Mouse (Mus musculus) neural tube, embryonic 11.5 days (tissue): Measurements from ENCODE around the gene Zscan5b. TPM values are rescaled to one million over a fixed set of nuclear protein-coding genes. Genes with fewer than 3 reads are reported as not detected.

Experiments used
- ATAC-seq: fragments of 200-750 bp; cut with Nextera tagmentation; 2 replicates; pipeline ENCODE4 v1.8.0; 2017; ENCODE audit warnings: moderate number of reproducible peaks, mild to moderate bottlenecking, moderate TSS enrichment, moderate library complexity; ENCODE audit not compliant: insufficient read depth, low FRiP score, low TSS enrichment
- DNase-seq: peaks from one replicate; pipeline ENCODE4 v3.0.0-alpha.2; 2015; ENCODE audit warnings: low spot score
- H3K27ac ChIP-seq: fragments of 300-500 bp; sonication (generic); 2 replicates; pipeline ENCODE4 v1.5.1; 2014; ENCODE audit warnings: low read depth, mild to moderate bottlenecking, low read length
- H3K27me3 ChIP-seq: fragments of 300-500 bp; sonication (generic); 2 replicates; pipeline ENCODE4 v1.6.1; 2014; ENCODE audit warnings: mild to moderate bottlenecking, low read length, mixed read lengths; ENCODE audit not compliant: control insufficient read depth, insufficient read depth
- H3K36me3 ChIP-seq: fragments of 300-500 bp; sonication (generic); 2 replicates; pipeline ENCODE4 v1.6.1; 2014; ENCODE audit warnings: mild to moderate bottlenecking, low read length, moderate library complexity, mixed read lengths; ENCODE audit not compliant: control insufficient read depth, insufficient read depth
- H3K4me1 ChIP-seq: fragments of 300-500 bp; sonication (generic); 2 replicates; pipeline ENCODE4 v1.6.1; 2014; ENCODE audit warnings: low read length, mixed read lengths; ENCODE audit not compliant: control insufficient read depth, insufficient read depth
- H3K4me2 ChIP-seq: fragments of 300-500 bp; sonication (generic); 2 replicates; pipeline ENCODE4 v1.6.1; 2014; ENCODE audit warnings: low read depth, mild to moderate bottlenecking, moderate library complexity
- H3K4me3 ChIP-seq: fragments of 300-500 bp; sonication (generic); 2 replicates; pipeline ENCODE4 v1.5.1; 2014; ENCODE audit warnings: low read depth, low read length
- H3K9ac ChIP-seq: fragments of 300-500 bp; sonication (generic); 2 replicates; pipeline ENCODE4 v1.6.1; 2014; ENCODE audit warnings: mild to moderate bottlenecking, low read length
- H3K9me3 ChIP-seq: fragments of 300-500 bp; sonication (generic); 2 replicates; pipeline ENCODE4 v1.6.1; 2016; ENCODE audit warnings: low read length; ENCODE audit not compliant: control insufficient read depth
- WGBS: fragments of 180-500 bp; shearing (Covaris S2); extraction: QIAGEN DNeasy Blood & Tissue Kit; methylation state at CpG from one replicate; pipeline ENCODE4 v1.1.7; 2014; 5-methylcytosine and 5-hydroxymethylcytosine counted together
- polyA plus RNA-seq: library from polyadenylated mRNA; unstranded; fragments of >200 nt; fragmentation: Nextera tagmentation; extraction: Ambion mirVana; gene quantifications from 2 replicates; pipeline ENCODE4 v1.2.1, GENCODE M21; 2014

The Zscan5b gene
- polyA plus RNA-seq, 1 experiment from 2014 or later, result not detected

GRCm38 (mm10) chr7:6186176-6186575, 35.9 kb upstream of the Zscan5b start:
- no peaks in the 10 kb centered on the region; the same call in 1 of the 2 replicates for H3K9me3 ChIP-seq

GRCm38 (mm10) chr7:6186756-6187155, 35.3 kb upstream of the Zscan5b start:
- H3K4me1 ChIP-seq, result no peaks in the 10 kb centered on the region
- WGBS, result 86% methylated on average over 2 of the region's 2 CpGs
- peaks cover 18% of the 10 kb centered on the region for H3K36me3 ChIP-seq
- H3K9me3 ChIP-seq, result no peaks in the 10 kb centered on the region; the same call in 1 of the 2 replicates
- no peak overlapping the region for H3K9ac ChIP-seq
- H3K4me3 ChIP-seq, result no peak overlapping the region
- ATAC-seq, result no peak
- H3K27me3 ChIP-seq, result no peaks in the 10 kb centered on the region
- no peak overlapping the region for H3K27ac ChIP-seq
- no peak for DNase-seq
- no peak overlapping the region for H3K4me2 ChIP-seq

More at GRCm38 (mm10) chr7:6186176-6186575, 35.9 kb upstream of the Zscan5b start:
- no peak for ATAC-seq
- WGBS, result 100% methylated on average over 2 of the region's 2 CpGs
- Histone ChIP-seq H3K4me2 (no peak overlapping the region), H3K27ac (no peak overlapping the region), H3K4me3 (no peak overlapping the region), H3K4me1 (no peaks in the 10 kb centered on the region), H3K27me3 (no peaks in the 10 kb centered on the region), H3K9ac (no peak overlapping the region), H3K36me3 (peaks cover 18% of the 10 kb centered on the region)
- DNase-seq, result no peak

GRCm38 (mm10) chr7:6189542-6189941, 32.5 kb upstream of the Zscan5b start:
- Histone ChIP-seq H3K4me3 (no peak overlapping the region), H3K9ac (no peak overlapping the region), H3K27ac (no peak overlapping the region), H3K36me3 (peaks cover 14% of the 10 kb centered on the region), H3K4me2 (no peak overlapping the region), H3K27me3 (no peaks in the 10 kb centered on the region), H3K9me3 (no peaks in the 10 kb centered on the region; the same call in 1 of the 2 replicates), H3K4me1 (no peaks in the 10 kb centered on the region)
- WGBS, result 45% methylated on average over 45 of the region's 45 CpGs
- DNase-seq (no peak), ATAC-seq (no peak)

- Histone ChIP-seq H3K9ac (no peak overlapping the region), H3K27ac (no peak overlapping the region), H3K4me2 (no peak overlapping the region), H3K27me3 (no peaks in the 10 kb centered on the region), H3K4me3 (no peak overlapping the region), H3K36me3 (peaks cover 7% of the 10 kb centered on the region), H3K4me1 (no peaks in the 10 kb centered on the region), H3K9me3 (no peaks in the 10 kb centered on the region)
- ATAC-seq (no peak), DNase-seq (peak; percentile 74)
- WGBS, result 40% methylated on average over 3 of the region's 3 CpGs
Observed at GRCm38 (mm10) chr7:6191376-6191775, 30.7 kb upstream of the Zscan5b start.

GRCm38 (mm10) chr7:6194129-6194528, 27.9 kb upstream of the Zscan5b start:
- H3K4me1 ChIP-seq, result no peaks in the 10 kb centered on the region
- no peak overlapping the region for H3K27ac ChIP-seq
- no peak overlapping the region for H3K9ac ChIP-seq
- DNase-seq (peak; percentile 66), ATAC-seq (peak; percentile 79)
- no peaks in the 10 kb centered on the region for H3K27me3 ChIP-seq
- peaks cover 6% of the 10 kb centered on the region for H3K36me3 ChIP-seq
- 29% methylated on average over 5 of the region's 5 CpGs for WGBS
- H3K4me3 ChIP-seq, result no peak overlapping the region
- H3K9me3 ChIP-seq, result no peaks in the 10 kb centered on the region
- H3K4me2 ChIP-seq, result no peak overlapping the region

GRCm38 (mm10) chr7:6195777-6196176, 26.3 kb upstream of the Zscan5b start:
- WGBS, result 38% methylated on average over 2 of the region's 2 CpGs
- no peaks in the 10 kb centered on the region for H3K27me3 ChIP-seq
- H3K4me1 ChIP-seq, result no peaks in the 10 kb centered on the region
- H3K36me3 ChIP-seq, result no peaks in the 10 kb centered on the region
- DNase-seq, result no peak
- H3K9ac ChIP-seq, result no peak overlapping the region
- ATAC-seq, result no peak
- no peak overlapping the region for H3K27ac ChIP-seq
- H3K4me3 ChIP-seq, result no peak overlapping the region
- H3K4me2 ChIP-seq, result no peak overlapping the region
- H3K9me3 ChIP-seq, result no peaks in the 10 kb centered on the region

GRCm38 (mm10) chr7:6196790-6197189, 25.3 kb upstream of the Zscan5b start, which contains the start of gene Galp:
TSS of gene Galp (plus strand) at chr7:6197090.
- 75% methylated on average over 3 of the region's 3 CpGs for WGBS
- no peaks in the 10 kb centered on the region for H3K36me3 ChIP-seq
- no peak within 1 kb of the TSS for H3K4me3 ChIP-seq
- ATAC-seq (no peak), DNase-seq (no peak)
- H3K27me3 ChIP-seq, result no peaks in the 10 kb centered on the region
- no peak within 1 kb of the TSS for H3K27ac ChIP-seq
- no peaks in the 10 kb centered on the region for H3K4me1 ChIP-seq
- no peak within 1 kb of the TSS for H3K4me2 ChIP-seq
- H3K9me3 ChIP-seq, result no peaks in the 10 kb centered on the region
- H3K9ac ChIP-seq, result no peak within 1 kb of the TSS

- Histone ChIP-seq H3K9ac (no peak overlapping the region), H3K4me3 (no peak overlapping the region), H3K9me3 (no peaks in the 10 kb centered on the region), H3K27me3 (no peaks in the 10 kb centered on the region), H3K4me2 (no peak overlapping the region), H3K27ac (no peak overlapping the region), H3K4me1 (no peaks in the 10 kb centered on the region), H3K36me3 (no peaks in the 10 kb centered on the region)
- 81% methylated on average over 3 of the region's 3 CpGs for WGBS
- DNase-seq (no peak), ATAC-seq (no peak)
Observed at GRCm38 (mm10) chr7:6204200-6204599, 17.9 kb upstream of the Zscan5b start.

GRCm38 (mm10) chr7:6213144-6213543, 8.9 kb upstream of the Zscan5b start:
- WGBS, result 42% methylated on average over 5 of the region's 5 CpGs
- H3K36me3 ChIP-seq, result no peaks in the 10 kb centered on the region
- H3K27ac ChIP-seq, result no peak overlapping the region
- H3K4me3 ChIP-seq, result no peak overlapping the region
- no peak for ATAC-seq
- H3K4me2 ChIP-seq, result no peak overlapping the region
- H3K9me3 ChIP-seq, result peaks cover 4% of the 10 kb centered on the region; the same call in 1 of the 2 replicates
- no peak overlapping the region for H3K9ac ChIP-seq
- H3K4me1 ChIP-seq, result no peaks in the 10 kb centered on the region
- no peaks in the 10 kb centered on the region for H3K27me3 ChIP-seq
- no peak for DNase-seq
